Mouse (Mus musculus) subcutaneous adipose tissue, adult 2 months (tissue): ENCODE data around the gene Gm21093. TPM values are rescaled to one million over a fixed set of nuclear protein-coding genes. Genes with fewer than 3 reads are reported as not detected.

Experiments used
- polyA plus RNA-seq: library from polyadenylated mRNA; depleted of rRNA; stranded (reverse); fragments of >200 nt; gene quantifications from 2 replicates; pipeline ENCODE4 v1.2.3, GENCODE M21; 2012; ENCODE audit warnings: low replicate concordance; rRNA removed

Gene Gm21093
- 0.07 and 0.18 TPM in 2 replicates for polyA plus RNA-seq

GRCm38 (mm10) chr4:42034626-42035025, at the start of gene Gm21093:
Gene Gm21093, minus strand, starts transcription at chr4:42034726.

Other genes with a start within 250 kb of the Gm21093 start
- 33.5 TPM in 1 of 2 replicates, not detected in the other for gene Gm21541, start 131.1 kb downstream of the Gm21093 start, polyA plus RNA-seq
- 1.9 and 4.4 TPM in 2 replicates for gene Gm20878, start 93.2 kb downstream of the Gm21093 start, polyA plus RNA-seq
- not detected in 2 replicates for gene Fam205a4, start 68.7 kb downstream of the Gm21093 start, polyA plus RNA-seq
- gene Gm3893, start 56.5 kb upstream of the Gm21093 start, polyA plus RNA-seq, result not detected in 2 replicates
- not detected in 2 replicates for gene Gm13304, start 80.1 kb upstream of the Gm21093 start, polyA plus RNA-seq
- not detected in 2 replicates for gene Gm13306, start 118.7 kb upstream of the Gm21093 start, polyA plus RNA-seq
- gene Gm13305, start 133.9 kb upstream of the Gm21093 start, polyA plus RNA-seq, result not detected in 2 replicates
- not detected in 2 replicates for gene Gm10600, start 205.9 kb upstream of the Gm21093 start, polyA plus RNA-seq
- gene Ccl21b, start 221.0 kb upstream of the Gm21093 start, polyA plus RNA-seq, result 1.6 TPM in 1 of 2 replicates, not detected in the other